Mouse (Mus musculus) forebrain, embryonic 16.5 days (tissue): ENCODE measurements at regions not wholly inside any gene's neighbourhood (a gene's known extent, or its start where the extent isn't known, plus 50 kb on each side); places are given as distances from the start of the nearest gene placed in this dataset.

Experiments
- ATAC-seq: fragments of 200-750 bp; cut with Nextera tagmentation; 2 replicates; pipeline ENCODE4 v1.8.0; 2017; ENCODE audit warnings: mild to moderate bottlenecking, moderate library complexity
- H3K27ac ChIP-seq: fragments of 300-500 bp; sonication (generic); 2 replicates; pipeline ENCODE4 v1.5.1; 2014; ENCODE audit warnings: low read length, control low read depth
- H3K27me3 ChIP-seq: fragments of 300-500 bp; sonication (generic); replicated peaks from 2 replicates; pipeline ENCODE4 v1.6.1; 2014; ENCODE audit warnings: low read length; ENCODE audit not compliant: control insufficient read depth, insufficient read depth
- H3K36me3 ChIP-seq: fragments of 300-500 bp; sonication (generic); 2 replicates; pipeline ENCODE4 v1.6.1; 2014; ENCODE audit not compliant: control insufficient read depth, insufficient read depth
- H3K4me1 ChIP-seq: fragments of 300-500 bp; sonication (generic); replicated peaks from 2 replicates; pipeline ENCODE4 v1.6.1; 2014; ENCODE audit warnings: low read length; ENCODE audit not compliant: control insufficient read depth, insufficient read depth
- H3K4me2 ChIP-seq: fragments of 300-500 bp; sonication (generic); 2 replicates; pipeline ENCODE4 v1.6.1; 2014; ENCODE audit warnings: mild to moderate bottlenecking, low read length, control low read depth
- H3K4me3 ChIP-seq: fragments of 300-500 bp; sonication (generic); replicated peaks from 2 replicates; pipeline ENCODE4 v1.5.1; 2014; ENCODE audit warnings: mild to moderate bottlenecking, low read length, control low read depth
- H3K9ac ChIP-seq: fragments of 300-500 bp; sonication (generic); replicated peaks from 2 replicates; pipeline ENCODE4 v1.6.1; 2014; ENCODE audit warnings: low read depth, low read length, control low read depth
- H3K9me3 ChIP-seq: fragments of 300-500 bp; sonication (generic); 2 replicates; pipeline ENCODE4 v1.6.1; 2016; ENCODE audit warnings: low read length; ENCODE audit not compliant: control insufficient read depth
- WGBS: fragments of 180-500 bp; shearing (Covaris S2); extraction: QIAGEN DNeasy Blood & Tissue Kit; methylation state at CpG from one replicate; pipeline ENCODE4 v1.1.7; 2014; 5-methylcytosine and 5-hydroxymethylcytosine counted together

- H3K9me3 ChIP-seq: no peaks in the 10 kb centered on the region
- no peaks in the 10 kb centered on the region for H3K36me3 ChIP-seq
- peak overlapping the region; percentile 60 for H3K27ac ChIP-seq
- peak; percentile 77 for ATAC-seq
- peaks cover 23% of the 10 kb centered on the region for H3K4me1 ChIP-seq
- no peak overlapping the region for H3K9ac ChIP-seq
- H3K4me2 ChIP-seq: peak overlapping the region; percentile 20
- H3K4me3 ChIP-seq: peak overlapping the region; percentile 21
- WGBS: 50% methylated on average over 6 of the region's 6 CpGs
- H3K27me3 ChIP-seq: no peaks in the 10 kb centered on the region
Observed at GRCm38 (mm10) chr13:70159604-70160003, 357.4 kb downstream of the Med10 start.

- Histone ChIP-seq H3K9me3 (no peaks in the 10 kb centered on the region), H3K27ac (no peak overlapping the region), H3K27me3 (no peaks in the 10 kb centered on the region), H3K9ac (no peak overlapping the region), H3K4me3 (no peak overlapping the region), H3K4me1 (peaks cover 29% of the 10 kb centered on the region), H3K36me3 (no peaks in the 10 kb centered on the region), H3K4me2 (no peak overlapping the region)
- 85% methylated on average over 4 of the region's 4 CpGs for WGBS
- no peak for ATAC-seq
Observed at GRCm38 (mm10) chr13:70162115-70162514, 359.9 kb downstream of the Med10 start.

GRCm38 (mm10) chr13:70165511-70166225, 363.5 kb downstream of the Med10 start:
- 37% methylated on average over 15 of the region's 15 CpGs for WGBS
- Histone ChIP-seq H3K4me2 (peak overlapping the region; percentile 11; the same call in 1 of the 2 replicates), H3K4me1 (peaks cover 10% of the 10 kb centered on the region), H3K36me3 (no peaks in the 10 kb centered on the region), H3K27ac (peak overlapping the region; percentile 53), H3K27me3 (no peaks in the 10 kb centered on the region), H3K9me3 (no peaks in the 10 kb centered on the region), H3K9ac (no peak overlapping the region), H3K4me3 (no peak overlapping the region)
- peak; percentile 88 for ATAC-seq

GRCm38 (mm10) chr13:70167747-70168146, 365.6 kb downstream of the Med10 start:
- WGBS: 75% methylated on average over 4 of the region's 4 CpGs
- H3K36me3 ChIP-seq: no peaks in the 10 kb centered on the region
- H3K27ac ChIP-seq: no peak overlapping the region
- no peaks in the 10 kb centered on the region for H3K9me3 ChIP-seq
- peaks cover 10% of the 10 kb centered on the region for H3K4me1 ChIP-seq
- no peak overlapping the region for H3K4me2 ChIP-seq
- H3K4me3 ChIP-seq: no peak overlapping the region
- no peak overlapping the region for H3K9ac ChIP-seq
- no peak for ATAC-seq
- H3K27me3 ChIP-seq: no peaks in the 10 kb centered on the region

GRCm38 (mm10) chr13:70168906-70169305, 366.7 kb downstream of the Med10 start:
- no peak overlapping the region for H3K4me2 ChIP-seq
- ATAC-seq: no peak
- H3K4me1 ChIP-seq: peaks cover 10% of the 10 kb centered on the region
- 92% methylated on average over 3 of the region's 3 CpGs for WGBS
- no peaks in the 10 kb centered on the region for H3K27me3 ChIP-seq
- H3K27ac ChIP-seq: no peak overlapping the region
- H3K9ac ChIP-seq: no peak overlapping the region
- H3K36me3 ChIP-seq: no peaks in the 10 kb centered on the region
- H3K4me3 ChIP-seq: no peak overlapping the region
- no peaks in the 10 kb centered on the region for H3K9me3 ChIP-seq

GRCm38 (mm10) chr13:70177066-70177465, 374.9 kb downstream of the Med10 start:
- Histone ChIP-seq H3K4me2 (no peak overlapping the region), H3K36me3 (no peaks in the 10 kb centered on the region), H3K27me3 (no peaks in the 10 kb centered on the region), H3K4me3 (no peak overlapping the region), H3K9ac (no peak overlapping the region), H3K27ac (no peak overlapping the region), H3K4me1 (no peaks in the 10 kb centered on the region), H3K9me3 (no peaks in the 10 kb centered on the region)
- 86% methylated on average over 2 of the region's 2 CpGs for WGBS
- ATAC-seq: no peak

GRCm38 (mm10) chr13:70178073-70178491, 375.9 kb downstream of the Med10 start:
- WGBS: 31% methylated on average over 8 of the region's 8 CpGs
- peak; percentile 54; the same call in 1 of the 2 replicates for ATAC-seq
- H3K36me3 ChIP-seq: no peaks in the 10 kb centered on the region
- no peaks in the 10 kb centered on the region for H3K4me1 ChIP-seq
- no peak overlapping the region for H3K4me3 ChIP-seq
- no peak overlapping the region for H3K27ac ChIP-seq
- H3K9ac ChIP-seq: no peak overlapping the region
- H3K9me3 ChIP-seq: no peaks in the 10 kb centered on the region
- no peak overlapping the region for H3K4me2 ChIP-seq
- H3K27me3 ChIP-seq: no peaks in the 10 kb centered on the region

- Histone ChIP-seq H3K4me3 (no peak overlapping the region), H3K27me3 (no peaks in the 10 kb centered on the region), H3K4me2 (no peak overlapping the region), H3K9ac (no peak overlapping the region), H3K27ac (no peak overlapping the region), H3K4me1 (peaks cover 13% of the 10 kb centered on the region), H3K36me3 (no peaks in the 10 kb centered on the region), H3K9me3 (no peaks in the 10 kb centered on the region)
- ATAC-seq: no peak
- 75% methylated on average over 4 of the region's 4 CpGs for WGBS
Observed at GRCm38 (mm10) chr13:70190978-70191377, 388.8 kb downstream of the Med10 start.

GRCm38 (mm10) chr13:70192101-70193025, 390.2 kb downstream of the Med10 start:
- peaks cover 20% of the 10 kb centered on the region for H3K4me1 ChIP-seq
- no peak overlapping the region for H3K4me2 ChIP-seq
- H3K27me3 ChIP-seq: no peaks in the 10 kb centered on the region
- H3K9ac ChIP-seq: no peak overlapping the region
- WGBS: 25% methylated on average over 13 of the region's 13 CpGs
- ATAC-seq: peak; percentile 94
- no peak overlapping the region for H3K4me3 ChIP-seq
- H3K27ac ChIP-seq: peak overlapping the region; percentile 84
- no peaks in the 10 kb centered on the region for H3K36me3 ChIP-seq
- no peaks in the 10 kb centered on the region for H3K9me3 ChIP-seq
